Mouse (Mus musculus): Measurements from ENCODE around the gene Cul1.

DNA sequence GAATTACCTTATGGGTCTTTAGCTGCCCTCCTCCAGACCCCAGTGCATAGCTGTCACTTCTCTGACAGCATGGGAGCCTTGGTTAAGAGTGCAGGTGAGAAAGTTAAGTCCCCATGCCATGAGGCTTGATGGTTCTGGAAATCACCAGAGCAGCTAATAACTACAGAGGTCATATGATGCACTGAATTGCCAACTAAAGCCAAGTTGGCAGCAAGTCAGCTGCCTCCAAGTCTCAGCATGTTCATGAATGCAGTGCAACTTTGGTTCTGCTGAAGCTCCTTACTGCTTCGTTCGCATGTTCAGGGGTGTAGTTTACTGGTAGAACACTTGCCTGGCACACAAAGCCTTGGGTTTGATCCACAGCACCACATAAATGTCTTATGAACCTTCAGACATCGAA lies 69.2 kb downstream of the Cul1 start:
- TF ChIP-seq CTCF (IDR thresholded peaks at IDR 0.05; ENCODE audit: borderline replicate concordance, insufficient read depth, low read depth, low read length) (no peak), POLR2A (IDR thresholded peaks at IDR 0.05; ENCODE audit: borderline replicate concordance, insufficient read depth, low read length) (no peak)
